Mouse (Mus musculus): ENCODE data around the gene Atxn7l1. TPM values are rescaled to one million over a fixed set of nuclear protein-coding genes. Genes with fewer than 3 reads are reported as not detected.
A peak's percentile ranks its signal among the peaks of the same experiment; 100 is the strongest.

The Atxn7l1 gene
- polyA plus RNA-seq, 1 experiment from 2014 or later: 21.3 TPM

GRCm38 (mm10) chr12:33360729-33361128 is 213.2 kb downstream of the Atxn7l1 start:
- DNase-seq (ENCODE audit: low spot score): no peak
- no peak for ATAC-seq (ENCODE audit: insufficient read depth, low FRiP score, low TSS enrichment)

GRCm38 (mm10) chr12:33364511-33364910 is 217.0 kb downstream of the Atxn7l1 start:
- Histone ChIP-seq H3K4me3 (ENCODE audit: low read depth, low read length) (no peak overlapping the region), H3K27ac (ENCODE audit: low read depth, low read length) (no peak overlapping the region), H3K9ac (ENCODE audit: low read length) (no peak overlapping the region), H3K4me1 (ENCODE audit: control insufficient read depth, insufficient read depth, low read length) (no peaks in the 10 kb centered on the region), H3K36me3 (ENCODE audit: control insufficient read depth, insufficient read depth, low read length) (no peaks in the 10 kb centered on the region), H3K9me3 (ENCODE audit: control insufficient read depth, low read length) (no peaks in the 10 kb centered on the region), H3K27me3 (ENCODE audit: control insufficient read depth, insufficient read depth, low read length) (no peaks in the 10 kb centered on the region), H3K4me2 (ENCODE audit: low read depth) (no peak overlapping the region)
- WGBS: 87% methylated on average over 8 of the region's 8 CpGs
- ATAC-seq (ENCODE audit: insufficient read depth, low FRiP score, low TSS enrichment) (no peak), DNase-seq (ENCODE audit: low spot score) (no peak)

More at GRCm38 (mm10) chr12:33360729-33361128, 213.2 kb downstream of the Atxn7l1 start:
- Histone ChIP-seq H3K27ac (ENCODE audit: low read depth, low read length) (no peak overlapping the region), H3K4me1 (ENCODE audit: control insufficient read depth, insufficient read depth, low read length) (no peaks in the 10 kb centered on the region), H3K27me3 (ENCODE audit: control insufficient read depth, insufficient read depth, low read length) (no peaks in the 10 kb centered on the region), H3K4me3 (ENCODE audit: low read depth, low read length) (no peak overlapping the region), H3K9ac (ENCODE audit: low read length) (no peak overlapping the region), H3K9me3 (ENCODE audit: control insufficient read depth, low read length) (no peaks in the 10 kb centered on the region), H3K4me2 (ENCODE audit: low read depth) (no peak overlapping the region), H3K36me3 (ENCODE audit: control insufficient read depth, insufficient read depth, low read length) (no peaks in the 10 kb centered on the region)
- 85% methylated on average over 6 of the region's 6 CpGs for WGBS

GRCm38 (mm10) chr12:33365133-33365532 is 217.6 kb downstream of the Atxn7l1 start:
- DNase-seq (ENCODE audit: low spot score): no peak
- Histone ChIP-seq H3K27me3 (ENCODE audit: control insufficient read depth, insufficient read depth, low read length) (no peaks in the 10 kb centered on the region), H3K9ac (ENCODE audit: low read length) (no peak overlapping the region), H3K4me3 (ENCODE audit: low read depth, low read length) (no peak overlapping the region), H3K4me2 (ENCODE audit: low read depth) (no peak overlapping the region), H3K9me3 (ENCODE audit: control insufficient read depth, low read length) (no peaks in the 10 kb centered on the region), H3K27ac (ENCODE audit: low read depth, low read length) (no peak overlapping the region), H3K36me3 (ENCODE audit: control insufficient read depth, insufficient read depth, low read length) (no peaks in the 10 kb centered on the region), H3K4me1 (ENCODE audit: control insufficient read depth, insufficient read depth, low read length) (no peaks in the 10 kb centered on the region)
- WGBS: 81% methylated on average over 8 of the region's 8 CpGs
- ATAC-seq (ENCODE audit: insufficient read depth, low FRiP score, low TSS enrichment): no peak

GRCm38 (mm10) chr12:33369555-33369954 is 222.1 kb downstream of the Atxn7l1 start:
- Histone ChIP-seq H3K4me3 (ENCODE audit: low read depth, low read length) (no peak overlapping the region), H3K4me2 (ENCODE audit: low read depth) (no peak overlapping the region), H3K9ac (ENCODE audit: low read length) (no peak overlapping the region), H3K9me3 (ENCODE audit: control insufficient read depth, low read length) (no peaks in the 10 kb centered on the region), H3K36me3 (ENCODE audit: control insufficient read depth, insufficient read depth, low read length) (no peaks in the 10 kb centered on the region), H3K4me1 (ENCODE audit: control insufficient read depth, insufficient read depth, low read length) (no peaks in the 10 kb centered on the region), H3K27me3 (ENCODE audit: control insufficient read depth, insufficient read depth, low read length) (no peaks in the 10 kb centered on the region), H3K27ac (ENCODE audit: low read depth, low read length) (no peak overlapping the region)
- no peak for DNase-seq (ENCODE audit: low spot score)
- ATAC-seq (ENCODE audit: insufficient read depth, low FRiP score, low TSS enrichment): no peak
- WGBS: 85% methylated on average over 3 of the region's 3 CpGs

- Histone ChIP-seq H3K4me3 (ENCODE audit: low read depth, low read length) (no peak overlapping the region), H3K4me2 (ENCODE audit: low read depth) (peak overlapping the region; percentile 10; the same call in 1 of the 2 replicates), H3K9me3 (ENCODE audit: control insufficient read depth, low read length) (no peaks in the 10 kb centered on the region), H3K27ac (ENCODE audit: low read depth, low read length) (no peak overlapping the region), H3K27me3 (ENCODE audit: control insufficient read depth, insufficient read depth, low read length) (no peaks in the 10 kb centered on the region), H3K9ac (ENCODE audit: low read length) (no peak overlapping the region), H3K4me1 (ENCODE audit: control insufficient read depth, insufficient read depth, low read length) (no peaks in the 10 kb centered on the region), H3K36me3 (ENCODE audit: control insufficient read depth, insufficient read depth, low read length) (no peaks in the 10 kb centered on the region)
- ATAC-seq (ENCODE audit: insufficient read depth, low FRiP score, low TSS enrichment) (peak; percentile 71; the same call in 1 of the 2 replicates), DNase-seq (ENCODE audit: low spot score) (peak; percentile 89)
- 20% methylated on average over 22 of the region's 22 CpGs for WGBS
Measured at GRCm38 (mm10) chr12:33379624-33380445, 232.3 kb downstream of the Atxn7l1 start.

- ATAC-seq (ENCODE audit: insufficient read depth, low FRiP score, low TSS enrichment): peak; percentile 75
- H3K27ac ChIP-seq (ENCODE audit: low read depth, low read length): no peak overlapping the region
- H3K4me2 ChIP-seq (ENCODE audit: low read depth): no peak overlapping the region
- H3K9ac ChIP-seq (ENCODE audit: low read length): no peak overlapping the region
- H3K27me3 ChIP-seq (ENCODE audit: control insufficient read depth, insufficient read depth, low read length): no peaks in the 10 kb centered on the region
- H3K4me1 ChIP-seq (ENCODE audit: control insufficient read depth, insufficient read depth, low read length): no peaks in the 10 kb centered on the region
- H3K36me3 ChIP-seq (ENCODE audit: control insufficient read depth, insufficient read depth, low read length): no peaks in the 10 kb centered on the region
- peak; percentile 81 for DNase-seq (ENCODE audit: low spot score)
- no peak overlapping the region for H3K4me3 ChIP-seq (ENCODE audit: low read depth, low read length)
- WGBS: 10% methylated on average over 5 of the region's 5 CpGs
- H3K9me3 ChIP-seq (ENCODE audit: control insufficient read depth, low read length): no peaks in the 10 kb centered on the region
Measured at GRCm38 (mm10) chr12:33388842-33389241, 241.3 kb downstream of the Atxn7l1 start.

- no peak for DNase-seq (ENCODE audit: low spot score)
- H3K27ac ChIP-seq (ENCODE audit: low read depth, low read length): no peak overlapping the region
- H3K9me3 ChIP-seq (ENCODE audit: control insufficient read depth, low read length): no peaks in the 10 kb centered on the region
- no peak overlapping the region for H3K4me3 ChIP-seq (ENCODE audit: low read depth, low read length)
- no peaks in the 10 kb centered on the region for H3K27me3 ChIP-seq (ENCODE audit: control insufficient read depth, insufficient read depth, low read length)
- WGBS: 89% methylated on average over 2 of the region's 2 CpGs
- H3K4me1 ChIP-seq (ENCODE audit: control insufficient read depth, insufficient read depth, low read length): peaks cover 8% of the 10 kb centered on the region
- no peaks in the 10 kb centered on the region for H3K36me3 ChIP-seq (ENCODE audit: control insufficient read depth, insufficient read depth, low read length)
- ATAC-seq (ENCODE audit: insufficient read depth, low FRiP score, low TSS enrichment): no peak
- no peak overlapping the region for H3K4me2 ChIP-seq (ENCODE audit: low read depth)
- H3K9ac ChIP-seq (ENCODE audit: low read length): no peak overlapping the region
Measured at GRCm38 (mm10) chr12:33390844-33391560, 243.5 kb downstream of the Atxn7l1 start.

- DNase-seq (ENCODE audit: low spot score): peak; percentile 62
- peaks cover 8% of the 10 kb centered on the region for H3K4me1 ChIP-seq (ENCODE audit: control insufficient read depth, insufficient read depth, low read length)
- H3K27me3 ChIP-seq (ENCODE audit: control insufficient read depth, insufficient read depth, low read length): no peaks in the 10 kb centered on the region
- no peaks in the 10 kb centered on the region for H3K36me3 ChIP-seq (ENCODE audit: control insufficient read depth, insufficient read depth, low read length)
- H3K4me3 ChIP-seq (ENCODE audit: low read depth, low read length): peak within 1 kb of the TSS; percentile 20
- WGBS: 7% methylated on average over 24 of the region's 24 CpGs
- no peaks in the 10 kb centered on the region for H3K9me3 ChIP-seq (ENCODE audit: control insufficient read depth, low read length)
- ATAC-seq (ENCODE audit: insufficient read depth, low FRiP score, low TSS enrichment): peak; percentile 71
- peak within 1 kb of the TSS; percentile 59 for H3K4me2 ChIP-seq (ENCODE audit: low read depth)
- peak within 1 kb of the TSS; percentile 31; the same call in 1 of the 2 replicates for H3K27ac ChIP-seq (ENCODE audit: low read depth, low read length)
- H3K9ac ChIP-seq (ENCODE audit: low read length): peak within 1 kb of the TSS; percentile 23
Measured at GRCm38 (mm10) chr12:33394804-33395623, 247.5 kb downstream of the Atxn7l1 start, which contains the start of gene Efcab10. TSS of gene Efcab10 (plus strand) at chr12:33394854.

Data from neural tube, embryonic 11.5 days (tissue).